Mouse (Mus musculus): Measurements from ENCODE around the gene Ak5.

DNA sequence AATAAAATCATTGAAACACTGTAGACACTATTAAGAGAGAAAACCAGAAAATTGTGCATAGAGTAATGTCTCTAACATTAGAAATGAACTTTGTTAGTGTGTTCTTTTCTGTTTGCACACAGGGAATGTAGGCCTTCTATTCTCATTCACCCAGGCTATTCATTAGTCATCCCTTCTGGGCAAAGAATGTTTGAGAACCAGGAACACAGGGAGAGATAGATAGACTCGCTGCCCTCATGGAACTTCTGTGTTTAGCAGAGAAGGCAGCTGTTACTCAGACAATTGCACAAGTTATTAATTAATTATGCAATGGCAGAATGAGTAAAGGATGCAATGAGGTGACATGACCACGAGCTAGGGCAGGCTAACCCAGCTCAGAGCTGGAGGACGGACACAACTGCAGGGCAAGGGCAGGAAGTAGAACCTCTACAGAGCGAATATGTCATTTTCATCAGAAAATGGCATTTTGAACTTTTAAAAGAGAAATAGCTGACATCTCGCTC, 39.2 kb upstream of the Ak5 start:
- TF ChIP-seq CTCF (IDR thresholded peaks at IDR 0.05; ENCODE audit: control insufficient read depth, insufficient read depth, insufficient replicate concordance, low read depth, low read length) (no peak), POLR2A (IDR thresholded peaks at IDR 0.05; ENCODE audit: control insufficient read depth, low read depth, low read length) (no peak)

All from testis, adult 2 months (tissue).